Mouse (Mus musculus) skeletal muscle tissue, postnatal 0 days (tissue): Measurements from ENCODE around the gene Atg10. TPM values are rescaled to one million over a fixed set of nuclear protein-coding genes. Genes with fewer than 3 reads are reported as not detected.

ENCODE experiments used
- polyA plus RNA-seq: library from polyadenylated mRNA; unstranded; fragments of >200 nt; fragmentation: Nextera tagmentation; extraction: Ambion mirVana; gene quantifications from 2 replicates; pipeline ENCODE4 v1.2.1, GENCODE M21; 2015

Atg10 gene
- 16.3 and 17.9 TPM in 2 replicates for polyA plus RNA-seq

DNA sequence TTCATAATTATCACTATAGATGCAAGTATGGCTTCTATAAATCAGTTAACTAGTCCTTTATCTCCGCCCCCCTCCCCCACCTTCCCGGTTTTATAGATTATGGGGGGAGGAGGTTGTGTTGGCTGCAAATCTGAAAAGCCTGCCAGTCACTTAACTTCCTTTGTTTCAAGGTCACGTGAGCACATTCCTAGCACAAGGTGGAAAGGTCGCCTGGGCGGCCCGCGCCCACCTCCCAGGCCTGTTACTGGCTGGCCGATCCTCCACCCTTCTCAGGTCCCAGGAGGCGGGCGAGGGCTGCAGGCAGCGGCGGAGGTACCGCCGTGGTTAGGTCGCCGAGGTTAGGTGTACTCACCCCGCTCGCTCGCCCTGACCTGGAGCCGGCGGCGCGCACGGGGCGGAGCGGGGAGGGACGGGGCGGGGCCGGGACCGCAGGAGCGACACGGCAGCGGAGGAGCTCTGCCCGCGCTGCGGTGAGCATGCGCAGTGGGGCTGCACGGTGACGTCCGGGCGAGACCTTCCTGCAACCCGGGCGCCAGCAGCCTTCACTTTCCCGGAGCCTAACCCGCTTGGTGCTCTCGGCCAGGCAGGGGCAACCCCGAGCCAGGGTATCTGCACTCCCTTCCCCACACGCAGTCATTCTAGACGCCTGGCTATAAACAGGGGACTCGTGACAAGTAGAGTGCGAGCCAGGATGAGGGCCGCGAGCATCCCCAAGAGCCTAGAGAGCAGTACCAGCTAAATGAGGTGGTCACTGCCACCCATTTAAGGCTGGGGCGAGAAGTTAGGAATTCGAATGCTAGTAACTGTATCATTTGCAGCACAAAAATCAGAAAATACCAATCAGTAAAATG lies at the start of gene Atg10:
Gene Atg10, minus strand, starts transcription at position 382 of the 851 bp plus-strand sequence.

DNA sequence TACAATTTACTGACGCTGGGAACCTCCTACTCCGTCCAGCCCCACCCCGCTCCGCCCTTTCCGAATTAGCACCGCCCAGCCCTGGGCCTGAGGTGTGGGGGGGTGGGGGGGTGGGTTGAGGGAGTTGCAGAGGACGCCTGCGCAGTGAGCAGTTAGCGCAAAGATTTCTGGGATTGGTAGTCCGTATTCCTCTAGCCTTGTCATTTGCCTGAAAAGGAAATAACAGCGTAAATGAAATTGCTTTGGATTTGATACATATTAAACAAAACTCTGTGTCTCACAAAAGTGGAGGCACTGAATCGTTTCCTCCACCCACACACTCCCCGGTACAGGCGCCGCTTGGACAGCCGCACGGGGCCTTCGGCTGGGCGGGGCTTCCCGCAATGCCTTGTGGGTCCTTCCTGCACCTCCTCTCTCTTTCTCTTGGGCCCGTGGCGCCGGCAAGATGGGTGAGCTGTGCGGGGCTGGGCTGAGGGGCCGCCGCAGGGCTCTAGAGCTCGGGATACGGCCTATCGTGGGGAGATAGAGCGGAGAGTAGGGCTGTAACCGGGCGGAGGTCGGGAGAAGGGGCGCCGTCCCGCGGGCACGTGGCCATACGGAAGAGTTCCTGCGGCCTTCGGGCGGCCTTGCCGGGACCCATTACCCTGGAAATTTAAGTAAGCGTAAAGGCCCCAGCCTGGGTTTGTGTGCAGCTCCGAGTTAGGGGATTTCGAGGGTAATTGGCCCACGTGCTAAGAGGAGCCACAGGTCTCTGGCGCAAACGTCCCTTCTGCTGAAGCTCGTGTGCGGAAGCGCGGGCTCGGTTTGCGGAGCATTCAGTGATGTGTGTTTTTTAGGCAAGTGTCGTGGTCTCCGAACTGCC lies 300.8 kb downstream of the Atg10 start, which contains the start of gene Rps23:
Gene Rps23, plus strand, starts transcription at position 208 of the 862 bp plus-strand sequence.

DNA sequence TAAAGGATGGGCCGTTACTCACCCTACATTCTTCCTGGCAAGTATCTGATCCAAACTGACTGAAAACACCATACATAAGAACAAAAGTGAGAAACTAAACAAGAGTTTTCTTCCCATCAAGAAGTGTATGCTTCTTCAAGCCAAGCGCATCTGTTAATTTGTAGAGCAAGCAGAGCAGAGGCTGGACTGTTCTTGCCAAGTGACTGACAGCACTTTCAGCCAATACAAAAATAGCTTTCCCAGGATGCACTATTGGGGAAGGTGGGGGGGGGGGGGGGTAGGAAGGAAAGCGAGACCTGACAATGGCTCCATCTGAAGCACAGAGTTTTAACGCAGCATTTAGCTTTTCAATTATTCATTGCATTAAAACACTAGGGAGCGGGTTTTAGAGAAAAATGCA lies 318.6 kb downstream of the Atg10 start, which contains the start of gene Atp6ap1l:
Gene Atp6ap1l, minus strand, starts transcription at position 180 of the 400 bp plus-strand sequence.

Other genes with a start within 250 kb of the Atg10 start
- 53.2 and 56.1 TPM in 2 replicates for gene Ssbp2, start 236.3 kb upstream of the Atg10 start, polyA plus RNA-seq